Mouse (Mus musculus) bone marrow, adult 2 months (tissue): ENCODE results near the gene Pop5. TPM values are rescaled to one million over a fixed set of nuclear protein-coding genes. Genes with fewer than 3 reads are reported as not detected.

Experiments
- H3K27ac ChIP-seq: fragments of 200-500 bp; 2 replicates; pipeline ENCODE4 v1.5.1; 2012; ENCODE audit warnings: low read depth, mild to moderate bottlenecking, control low read depth, inconsistent platforms, low read length; ENCODE audit not compliant: control insufficient read depth, poor library complexity, insufficient read depth
- H3K4me1 ChIP-seq: fragments of 200-500 bp; 2 replicates; pipeline ENCODE4 v1.6.1; 2011; ENCODE audit warnings: low read length; ENCODE audit not compliant: control insufficient read depth, insufficient read depth
- H3K4me3 ChIP-seq: fragments of 200-500 bp; replicated peaks from 2 replicates; pipeline ENCODE3; 2011; ENCODE audit warnings: mild to moderate bottlenecking, low read depth, low read length, control low read depth; ENCODE audit not compliant: control insufficient read depth
- CTCF ChIP-seq: fragments of 200-500 bp; IDR thresholded peaks from 2 replicates; pipeline ENCODE4 v1.5.1; 2011; ENCODE audit warnings: low read length, control low read depth; ENCODE audit not compliant: control insufficient read depth, insufficient read depth
- POLR2A ChIP-seq: fragments of 200-500 bp; IDR thresholded peaks from 2 replicates; pipeline ENCODE4 v1.6.1; 2011; ENCODE audit warnings: low read depth, mild to moderate bottlenecking, control low read depth, low read length, borderline replicate concordance; ENCODE audit not compliant: control insufficient read depth
- WGBS: fragments of 180-500 bp; shearing (Covaris S2); methylation state at CpG from one replicate; pipeline ENCODE4 v1.1.7; 2018; 5-methylcytosine and 5-hydroxymethylcytosine counted together
- polyA plus RNA-seq: library from polyadenylated mRNA; stranded (reverse); fragments of >200 nt; gene quantifications from 2 replicates; pipeline ENCODE4 v1.2.4, GENCODE M21; 2011; ENCODE audit warnings: low replicate concordance; ENCODE audit not compliant: missing spikeins, insufficient read depth, insufficient read length

Gene Pop5
- polyA plus RNA-seq, 1 experiment: 96.1 TPM

DNA sequence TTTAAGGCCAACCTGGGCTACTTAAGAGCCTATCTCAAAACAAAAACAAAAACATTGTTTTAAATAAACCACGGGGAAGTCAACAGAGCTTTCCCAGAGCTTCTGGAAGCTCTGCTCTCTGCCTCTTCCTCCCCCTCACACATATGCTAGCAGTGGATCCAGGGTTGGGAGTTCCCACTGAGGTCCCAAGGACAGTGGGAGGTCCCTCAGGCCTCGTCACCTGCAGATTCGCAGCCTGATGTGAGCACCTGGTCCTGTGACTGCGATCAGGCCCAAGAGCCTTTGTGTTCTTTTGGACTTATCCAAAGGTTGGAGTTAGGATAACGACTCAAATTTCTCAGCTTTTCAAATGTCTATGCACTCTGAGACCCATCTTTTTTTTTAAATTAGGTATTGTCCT, 27.0 kb upstream of the Pop5 start:
- TF ChIP-seq CTCF (no peak), POLR2A (no peak)
- WGBS: 82% methylated on average over 5 of the region's 5 CpGs
- Histone ChIP-seq H3K27ac (no peak overlapping the region), H3K4me1 (no peaks in the 10 kb centered on the region), H3K4me3 (no peak overlapping the region)

DNA sequence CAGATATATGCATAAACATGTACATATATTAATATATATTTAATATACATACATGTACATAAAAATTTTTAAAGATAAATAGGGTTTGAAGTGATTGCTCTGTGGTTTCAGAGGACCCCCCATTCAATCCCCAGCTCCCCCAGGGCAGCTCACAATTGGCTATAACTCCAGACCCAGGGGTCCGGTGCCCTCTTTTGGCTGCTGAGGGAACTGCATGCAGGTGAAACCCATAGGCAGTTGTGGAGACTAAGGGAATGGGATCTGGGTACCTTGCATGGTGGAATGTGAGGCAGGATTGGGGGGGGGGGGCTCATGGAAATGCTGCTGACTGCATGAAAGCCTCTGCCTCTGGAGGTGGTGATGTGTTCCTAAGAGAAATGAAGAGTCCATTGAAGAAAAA, 25.3 kb upstream of the Pop5 start:
- Histone ChIP-seq H3K4me1 (no peaks in the 10 kb centered on the region), H3K4me3 (no peak overlapping the region), H3K27ac (no peak overlapping the region)
- 3% methylated on average over 1 of the region's 1 CpGs for WGBS
- TF ChIP-seq POLR2A (no peak), CTCF (peak; percentile 70)

DNA sequence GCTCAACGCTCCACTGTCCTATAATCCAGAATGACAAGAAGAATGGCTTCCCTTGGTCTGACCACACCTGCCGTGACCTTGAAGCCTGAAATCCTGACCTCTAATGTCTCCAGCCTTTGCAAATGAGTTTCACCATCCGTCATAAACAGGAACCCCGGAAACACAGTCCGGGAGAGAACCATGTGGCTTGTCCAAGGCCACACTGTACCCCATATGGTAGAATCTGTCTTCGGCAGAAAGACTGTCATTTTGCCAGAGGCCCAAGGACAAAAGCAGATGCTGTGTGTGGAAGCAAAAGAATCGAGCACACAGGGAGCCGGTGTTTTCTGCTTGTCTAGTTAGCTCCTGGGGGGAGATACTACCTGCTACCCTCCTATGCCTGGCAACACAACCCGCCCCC, 23.2 kb upstream of the Pop5 start:
- Histone ChIP-seq H3K27ac (no peak overlapping the region), H3K4me1 (no peaks in the 10 kb centered on the region), H3K4me3 (no peak overlapping the region)
- TF ChIP-seq CTCF: no peak
- TF ChIP-seq POLR2A: no peak
- 78% methylated on average over 9 of the region's 9 CpGs for WGBS

DNA sequence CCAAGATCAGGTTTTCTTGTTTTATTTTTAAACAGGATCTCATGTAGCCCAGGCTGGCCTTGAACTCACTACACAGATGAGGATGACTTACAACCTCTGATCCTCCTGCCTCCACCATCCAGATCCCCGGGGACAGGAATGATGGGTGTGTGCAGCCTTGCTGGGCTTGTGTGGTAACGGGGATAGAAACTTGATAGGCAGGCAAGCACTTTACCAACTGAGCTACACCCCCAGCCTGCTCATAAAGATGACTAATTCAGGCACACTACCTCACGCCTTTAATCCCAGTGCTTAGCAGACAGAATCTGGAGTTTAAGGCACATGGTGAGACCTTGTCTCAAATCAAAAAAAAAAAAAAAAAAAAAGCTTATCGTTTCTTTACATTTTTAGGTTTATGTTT, 22.8 kb upstream of the Pop5 start:
- Histone ChIP-seq H3K4me3 (no peak overlapping the region), H3K27ac (no peak overlapping the region), H3K4me1 (no peaks in the 10 kb centered on the region)
- 70% methylated on average over 4 of the region's 4 CpGs for WGBS
- TF ChIP-seq CTCF (no peak), POLR2A (no peak)

DNA sequence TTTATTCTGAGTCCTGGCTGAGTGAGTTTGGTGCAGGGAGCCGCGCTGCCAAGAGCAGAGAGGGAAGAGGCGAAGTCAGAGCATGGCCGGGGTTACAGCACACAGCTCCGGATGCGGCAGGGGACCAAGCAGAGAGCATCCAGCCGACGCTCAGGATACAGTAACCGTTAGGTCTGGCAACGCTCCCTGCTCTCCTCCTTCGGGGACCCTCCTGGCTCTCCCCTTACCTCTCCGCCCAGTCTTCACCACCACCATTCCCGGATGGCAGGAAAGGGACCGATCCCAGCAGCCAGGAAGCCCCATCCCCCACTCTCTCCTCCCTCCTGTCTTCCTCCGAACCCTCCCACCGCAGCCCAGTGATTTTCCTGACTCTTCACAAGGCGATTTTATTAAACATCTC, 20.8 kb upstream of the Pop5 start:
- 4% methylated on average over 17 of the region's 17 CpGs for WGBS
- TF ChIP-seq POLR2A: no peak
- no peak for TF ChIP-seq CTCF
- Histone ChIP-seq H3K4me3 (no peak overlapping the region), H3K27ac (no peak overlapping the region), H3K4me1 (no peaks in the 10 kb centered on the region)

DNA sequence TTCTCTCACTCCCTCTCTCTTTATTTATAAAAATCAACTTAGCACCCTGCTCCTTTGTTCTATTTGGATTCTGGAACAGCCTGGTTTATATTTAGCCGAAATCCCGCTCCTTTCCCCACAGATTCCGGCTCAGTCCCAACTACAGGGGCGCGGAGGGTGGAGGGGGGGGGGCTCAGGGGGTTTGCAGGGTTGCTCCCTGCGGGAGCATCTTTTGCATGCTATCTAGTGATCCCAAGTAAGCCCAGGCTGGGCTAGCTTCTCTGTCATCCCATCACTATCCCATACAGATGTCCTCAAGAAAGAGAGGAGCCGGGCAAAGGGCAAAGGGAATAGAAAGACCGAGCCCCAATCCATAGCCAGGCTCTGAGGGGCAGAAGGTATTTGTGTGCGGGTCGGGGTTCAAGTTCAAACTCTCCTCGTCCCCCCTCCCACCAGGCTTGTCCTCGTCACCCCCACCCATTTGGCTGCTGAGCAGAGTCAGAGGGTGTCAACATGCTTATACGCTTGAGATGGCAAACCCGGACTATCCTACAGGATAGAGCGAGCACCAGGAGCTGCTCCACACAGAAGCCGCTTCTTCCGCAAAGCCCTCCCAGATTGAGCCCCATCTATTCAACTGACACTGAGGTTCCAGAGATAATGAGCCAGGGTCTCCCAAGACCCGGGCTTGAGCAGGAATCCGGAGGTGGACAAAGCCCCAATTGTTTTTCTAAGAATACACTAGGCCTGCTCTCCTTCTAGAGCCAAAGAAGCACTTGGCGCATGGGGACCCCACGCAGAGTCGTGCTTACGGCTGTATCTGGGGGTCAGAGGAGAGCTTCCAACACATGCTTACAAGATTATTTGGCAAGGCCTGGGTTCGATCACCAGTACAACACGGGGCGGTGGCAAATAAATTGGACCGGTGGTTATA, 20.1 kb upstream of the Pop5 start:
- WGBS: 31% methylated on average over 27 of the region's 27 CpGs
- TF ChIP-seq POLR2A: no peak
- TF ChIP-seq CTCF: no peak

DNA sequence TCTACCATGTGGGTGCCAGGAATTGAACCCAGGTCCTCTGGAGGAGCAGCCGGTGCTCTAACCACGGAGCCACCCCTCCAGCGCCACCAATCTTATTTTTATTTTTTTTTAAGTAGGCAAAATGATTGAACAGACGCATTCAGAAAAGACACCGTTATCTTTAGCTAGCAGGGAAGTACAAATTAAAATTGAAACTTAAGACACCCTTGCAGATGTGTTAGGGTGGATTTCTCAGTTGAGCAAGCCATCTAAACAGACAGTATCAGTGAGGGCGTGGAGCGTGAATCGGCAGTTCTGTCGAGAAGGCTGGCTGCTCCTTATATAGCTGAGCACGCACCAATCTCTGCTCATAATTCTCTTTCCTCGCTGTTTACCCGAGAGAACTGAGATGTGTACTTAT, 17.6 kb upstream of the Pop5 start:
- WGBS: 76% methylated on average over 12 of the region's 12 CpGs
- TF ChIP-seq CTCF (no peak), POLR2A (no peak)
- Histone ChIP-seq H3K27ac (no peak overlapping the region), H3K4me1 (no peaks in the 10 kb centered on the region; the same call in 1 of the 2 replicates), H3K4me3 (no peak overlapping the region)

More for the DNA sequence above, 20.1 kb upstream of the Pop5 start:
- Histone ChIP-seq H3K4me3 (no peak overlapping the region), H3K4me1 (no peaks in the 10 kb centered on the region), H3K27ac (no peak overlapping the region)

DNA sequence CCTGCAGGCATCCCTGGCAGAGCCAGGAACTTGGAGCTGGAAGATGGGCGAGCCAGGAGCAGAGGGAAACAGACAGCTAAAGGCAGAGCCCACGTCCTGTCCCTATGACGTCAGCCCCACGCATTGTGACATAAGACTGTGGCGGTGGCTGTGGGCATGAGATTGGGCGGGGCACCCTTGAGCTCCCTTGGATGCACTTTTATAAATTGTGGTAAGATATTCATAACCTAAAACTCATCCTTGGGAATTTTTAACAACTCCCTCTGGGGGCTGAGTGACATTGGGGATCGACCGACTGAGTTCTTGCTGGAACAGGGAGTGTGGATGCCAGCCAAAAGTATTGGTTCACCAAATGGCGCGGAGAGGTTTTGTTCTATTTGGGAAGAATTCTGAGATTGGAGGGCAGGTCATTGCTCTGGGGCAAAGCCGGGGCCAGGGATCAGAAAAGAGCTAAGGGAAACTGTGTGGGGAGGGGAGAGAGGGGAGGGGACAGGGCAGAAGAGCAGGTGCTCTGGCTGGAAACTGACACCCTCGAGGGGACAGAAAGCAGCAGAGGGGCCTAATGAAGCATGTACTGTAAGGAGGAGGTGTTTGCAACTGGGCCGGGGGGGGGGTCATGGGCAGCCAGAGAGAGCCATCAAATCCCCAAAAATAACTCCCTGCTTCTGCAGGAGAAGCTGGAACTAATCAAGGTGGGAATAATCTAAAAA, 14.6 kb upstream of the Pop5 start:
- no peaks in the 10 kb centered on the region; the same call in 1 of the 2 replicates for H3K4me1 ChIP-seq
- H3K4me3 ChIP-seq: no peak overlapping the region
- H3K27ac ChIP-seq: no peak overlapping the region
- WGBS: 37% methylated on average over 13 of the region's 13 CpGs
- no peak for TF ChIP-seq POLR2A
- TF ChIP-seq CTCF: no peak

DNA sequence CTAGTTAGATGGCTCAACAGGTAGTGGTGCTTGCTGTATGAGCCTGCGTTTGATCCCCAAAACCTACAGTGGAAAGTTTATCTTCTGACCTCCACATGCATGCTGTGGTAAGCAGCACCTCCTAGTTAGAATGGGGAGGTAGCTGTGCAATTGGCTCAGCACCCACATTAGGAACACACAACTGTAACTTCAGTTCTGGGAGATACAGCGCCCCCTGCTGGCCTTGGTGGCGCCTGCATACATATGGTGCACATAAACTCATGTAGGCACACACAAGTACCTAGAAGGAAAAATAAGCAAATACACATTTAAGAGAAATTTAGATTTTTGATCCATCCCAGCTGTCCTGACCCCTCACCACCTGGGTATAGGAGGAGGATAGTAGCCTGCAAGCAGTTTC, 13.2 kb upstream of the Pop5 start:
- TF ChIP-seq POLR2A (no peak), CTCF (peak; percentile 3; the same call in 1 of the 2 replicates)
- H3K4me1 ChIP-seq: no peaks in the 10 kb centered on the region; the same call in 1 of the 2 replicates
- WGBS: 68% methylated on average over 3 of the region's 3 CpGs
- no peak overlapping the region for H3K4me3 ChIP-seq
- H3K27ac ChIP-seq: no peak overlapping the region
